Mouse (Mus musculus): ENCODE data around the gene Mcpt4.

DNA sequence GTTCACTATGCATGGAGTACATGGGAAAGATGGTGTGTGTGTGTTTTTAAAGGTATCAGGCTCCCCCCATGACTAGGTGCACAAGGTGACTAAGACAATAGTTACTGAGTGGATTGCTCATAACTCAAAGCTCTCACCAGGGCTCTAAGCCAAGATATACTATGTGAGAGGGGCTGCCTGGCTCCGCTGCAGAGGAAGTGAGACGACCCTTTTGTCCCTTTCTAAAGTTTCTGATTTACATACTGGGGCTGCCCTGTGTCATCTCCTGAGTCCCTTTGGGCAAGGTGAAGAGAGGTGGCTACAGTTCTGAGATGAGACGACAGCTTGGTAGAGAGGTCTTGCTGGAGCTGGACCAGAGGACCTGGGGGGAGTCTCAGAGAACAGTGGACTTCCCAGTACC is 49.0 kb downstream of the Mcpt4 start:
- TF ChIP-seq GATA1 (IDR thresholded peaks at IDR 0.05; ENCODE audit: low read length) (no peak), TAL1 (IDR thresholded peaks at IDR 0.05; ENCODE audit: low read length) (no peak)

Measured in erythroblast, embryonic 14.5 days (primary cell).